ENCODE assay signal across 15 mouse cellular contexts in the genomic region with DNA sequence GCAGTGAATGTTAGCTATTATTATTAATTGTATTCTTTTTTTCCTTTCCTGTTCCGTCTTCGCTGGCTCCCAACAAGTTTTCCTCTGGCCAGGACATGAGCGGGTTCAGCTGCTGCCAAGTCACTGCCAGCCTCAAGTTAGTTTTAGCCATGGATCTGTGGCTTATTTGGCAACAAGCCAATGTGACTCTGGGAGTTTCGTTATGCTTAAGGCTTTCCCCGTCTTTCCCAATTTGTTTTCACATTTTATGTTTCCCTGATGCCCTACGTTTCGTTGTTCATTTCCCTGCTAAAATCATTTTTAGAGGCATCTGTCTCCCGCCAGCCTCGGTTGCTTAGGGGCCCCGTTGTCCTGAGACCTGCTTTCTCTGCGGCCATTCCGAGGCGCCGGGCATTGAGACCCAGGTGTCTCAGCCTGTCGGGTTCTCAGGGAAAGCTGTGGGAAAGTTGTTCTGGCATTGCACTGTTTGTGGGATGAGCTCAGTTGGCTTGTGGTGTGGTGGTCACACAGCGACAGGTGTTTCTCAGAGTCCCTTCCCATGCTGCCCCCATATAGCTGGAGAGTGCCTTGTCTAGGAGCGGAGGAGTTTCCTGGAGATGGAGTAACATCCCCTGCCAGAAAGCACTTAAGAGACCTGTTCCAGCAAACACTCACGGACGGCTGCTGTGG. TPM values are rescaled to one million over a fixed set of nuclear protein-coding genes. Genes with fewer than 3 reads are reported as not detected.
A peak's percentile ranks its signal among the peaks of the same experiment; 100 is the strongest.
DNase-seq lines count a peak whose midpoint lies in the region; TF ChIP-seq lines count a peak whose summit lies in the region.
"Had no signal": no experiment of that assay in that cellular context is flagged by ENCODE, and none has a peak within 500 bp of the region (broad histone marks: within the 10 kb centered on the region; RNA-seq: fewer than 3 reads in every experiment).

No protein-coding gene starts in this region.

- TF ChIP-seq EP300 in ES-Bruce4 (IDR thresholded peaks at IDR 0.05; ENCODE audit: insufficient read depth, low read depth, low read length): no peak

- no peak for TF ChIP-seq CTCF in gastrocnemius, adult 2 months (IDR thresholded peaks at IDR 0.05)
- TF ChIP-seq CTCF in ES-Bruce4 (IDR thresholded peaks at IDR 0.05; ENCODE audit: low read depth, low read length): no peak

- H3K27me3 ChIP-seq in ES-Bruce4 (ENCODE audit: control insufficient read depth, insufficient read depth, low read length, poor library complexity, severe bottlenecking): no peaks in the 10 kb centered on the region
- H3K27me3 ChIP-seq: liver, embryonic 15.5 days; neural tube, embryonic 15.5 days had no signal

- TF ChIP-seq POLR2A in ES-Bruce4 (IDR thresholded peaks at IDR 0.05; ENCODE audit: insufficient read depth, low read length): no peak

- H3K36me3 ChIP-seq in ES-Bruce4 (ENCODE audit: control insufficient read depth, insufficient read depth, low read length, poor library complexity, severe bottlenecking): peaks cover 71% of the 10 kb centered on the region

- no peak overlapping the region for H3K27ac ChIP-seq in gastrocnemius, adult 2 months
- peak overlapping the region; percentile 32; the same call in 1 of the 2 replicates for H3K27ac ChIP-seq in ES-Bruce4 (ENCODE audit: insufficient read depth, low read length)
- H3K27ac ChIP-seq: liver, embryonic 15.5 days; neural tube, embryonic 15.5 days had no signal

- intact Hi-C loops in gastrocnemius, adult 2 months (cut with DNase I): no loop called here
- intact Hi-C loops in left cerebral cortex, postnatal 4 days (cut with DNase I): no loop called here

- peaks cover 7% of the 10 kb centered on the region for H3K4me1 ChIP-seq in ES-Bruce4 (ENCODE audit: control insufficient read depth, insufficient read depth, low read length)

- DNase-seq in gastrocnemius, adult 2 months: no peak
- no peak for DNase-seq in gastrocnemius, postnatal 10 days
- DNase-seq in left cerebral cortex, postnatal 4 days: peak; percentile 47
- DNase-seq in left cerebral cortex, adult 9 months (ENCODE audit: low spot score in 2 of 2): no peak
- DNase-seq in fibroblast of lung, adult 2 months (ENCODE audit: low read depth): peak; percentile 44
- DNase-seq in cerebellum, adult 11-12 months: no peak
- DNase-seq in left cerebral cortex, adult 18-20 months (ENCODE audit: low spot score in 2 of 2): no peak
- DNase-seq: B cell, adult 2 months; cerebellum, adult 2 months; kidney, postnatal 36 days; layer of hippocampus, postnatal 36 days; thymus, adult 18-20 months had no signal

- no peaks in the 10 kb centered on the region for H3K9me3 ChIP-seq in ES-Bruce4 (replicated peaks; ENCODE audit: control insufficient read depth, insufficient read depth, low read length, poor library complexity, severe bottlenecking)
- H3K9me3 ChIP-seq: liver, embryonic 15.5 days; neural tube, embryonic 15.5 days had no signal

- H3K4me3 ChIP-seq in gastrocnemius, adult 2 months: peak overlapping the region; percentile 19
- no peak overlapping the region for H3K4me3 ChIP-seq in ES-Bruce4 (ENCODE audit: low read depth, low read length)
- H3K4me3 ChIP-seq: liver, embryonic 15.5 days; neural tube, embryonic 15.5 days had no signal

- H3K9ac ChIP-seq in ES-Bruce4 (ENCODE audit: low read depth, poor library complexity, severe bottlenecking): no peak overlapping the region
- H3K9ac ChIP-seq: liver, embryonic 15.5 days; neural tube, embryonic 15.5 days had no signal

RNA-seq across cellular contexts. Expression of gene Jade1, which starts 33.8 kb away (rescaled TPM):
- total RNA-seq in gastrocnemius, adult 2 months (2021): 10 to 100 TPM; 17.5 to 24.2 TPM
- total RNA-seq in gastrocnemius, postnatal 10 days (2021): 10 to 100 TPM; 26.0 to 31.1 TPM
- total RNA-seq in left cerebral cortex, postnatal 4 days (2021): 10 to 100 TPM; 29.0 to 29.4 TPM
- polyA plus RNA-seq in ES-Bruce4 (2011; ENCODE audit: insufficient read depth, insufficient read length, low read depth, missing spikeins): 179 and 201 TPM in 2 replicates
- total RNA-seq in left cerebral cortex, adult 18-20 months (2021): 10 to 100 TPM; 45.8 to 48.6 TPM

Comparison
In these comparisons a context has a peak if more than half of its experiments do, and no peak if none do; other contexts are left out.
1. DNase-seq: peak in left cerebral cortex, postnatal 4 days (single experiment) and fibroblast of lung, adult 2 months (single experiment); none in gastrocnemius, adult 2 months (single experiment), gastrocnemius, postnatal 10 days (single experiment), left cerebral cortex, adult 9 months (0 of 2), cerebellum, adult 11-12 months (single experiment) and left cerebral cortex, adult 18-20 months (0 of 2).